Mouse (Mus musculus) megakaryocyte-erythroid progenitor cell, adult 5 weeks (primary cell): ENCODE data around the gene Ces2c. TPM values are rescaled to one million over a fixed set of nuclear protein-coding genes. Genes with fewer than 3 reads are reported as not detected.

Experiments
- polyA plus RNA-seq: library from polyadenylated mRNA; stranded (reverse); fragments of >175 nt; gene quantifications from 2 replicates; pipeline ENCODE4 v1.2.3, GENCODE M21; 2012

The Ces2c gene
- polyA plus RNA-seq, result 0.04 TPM in 1 of 2 replicates, not detected in the other

DNA sequence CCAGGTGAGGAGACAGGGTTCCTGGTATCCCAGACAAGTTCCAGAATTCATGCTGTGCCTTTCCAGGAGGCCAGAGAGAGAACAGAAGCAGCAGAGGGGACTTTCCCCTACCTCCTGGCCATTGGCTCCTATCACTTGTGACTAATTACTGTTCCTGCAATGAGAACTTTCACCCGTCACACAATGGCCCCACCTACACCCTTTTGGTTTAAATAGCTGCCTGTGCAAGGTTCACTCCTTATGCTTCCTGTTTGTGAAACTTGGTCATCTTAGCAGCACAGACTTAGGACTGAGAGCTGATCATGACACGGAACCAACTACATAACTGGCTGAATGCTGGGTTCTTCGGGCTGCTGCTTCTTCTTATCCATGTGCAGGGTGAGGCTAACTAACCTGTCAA, at the start of gene Ces2c:
Gene Ces2c, plus strand, starts transcription at position 238 of the 400 bp plus-strand sequence.

DNA sequence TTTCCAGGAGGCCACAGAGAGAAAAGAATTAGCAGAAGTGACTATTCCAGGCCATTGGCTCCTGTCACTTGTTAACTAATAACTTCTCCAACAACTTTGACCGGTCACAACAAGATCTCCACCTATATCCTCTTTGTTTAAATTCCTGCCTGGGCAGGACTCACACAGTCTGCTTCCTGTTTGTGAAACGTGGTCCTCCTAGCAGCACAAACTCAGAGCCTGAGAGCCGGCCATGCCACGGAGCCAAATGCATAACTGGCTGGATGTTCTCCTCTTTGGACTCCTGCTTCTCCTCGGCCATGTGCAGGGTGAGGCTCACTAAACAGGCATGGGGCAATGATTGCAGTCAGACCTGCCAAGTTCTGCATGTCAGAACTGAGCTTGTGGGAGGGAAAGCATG, 15.4 kb upstream of the Ces2c start, which contains the start of gene Ces2b:
Gene Ces2b, plus strand, starts transcription at position 133 of the 400 bp plus-strand sequence.

Other genes with a start within 250 kb of the Ces2c start
- gene Cdh16, start 222.7 kb upstream of the Ces2c start, polyA plus RNA-seq, result not detected in 2 replicates
- 16.0 and 22.6 TPM in 2 replicates for gene Rrad, start 215.7 kb upstream of the Ces2c start, polyA plus RNA-seq
- gene Ciao2b, start 205.1 kb upstream of the Ces2c start, polyA plus RNA-seq, result 47.3 and 61.0 TPM in 2 replicates
- not detected in 2 replicates for gene Ces2a, start 113.1 kb upstream of the Ces2c start, polyA plus RNA-seq
- gene Ces2b, start 15.5 kb upstream of the Ces2c start, polyA plus RNA-seq, result not detected in 2 replicates
- gene Ces2e, start 79.2 kb downstream of the Ces2c start, polyA plus RNA-seq, result not detected in 2 replicates
- not detected in 2 replicates for gene Ces2f, start 100.3 kb downstream of the Ces2c start, polyA plus RNA-seq
- gene Ces2g, start 114.7 kb downstream of the Ces2c start, polyA plus RNA-seq, result 9.4 and 10.8 TPM in 2 replicates
- not detected in 2 replicates for gene Ces2h, start 153.8 kb downstream of the Ces2c start, polyA plus RNA-seq
- not detected in 2 replicates for gene Ces3a, start 201.5 kb downstream of the Ces2c start, polyA plus RNA-seq
- gene Ces3b, start 236.7 kb downstream of the Ces2c start, polyA plus RNA-seq, result not detected in 2 replicates